Mouse (Mus musculus) right cerebral cortex, postnatal 4 days (tissue): Measurements from ENCODE around the gene Wnk2.
A peak's percentile ranks its signal among the peaks of the same experiment; 100 is the strongest.

Experiments
- DNase-seq: peaks from one replicate; pipeline ENCODE4 v3.0.0-alpha.2; 2022

Gene Wnk2

DNA sequence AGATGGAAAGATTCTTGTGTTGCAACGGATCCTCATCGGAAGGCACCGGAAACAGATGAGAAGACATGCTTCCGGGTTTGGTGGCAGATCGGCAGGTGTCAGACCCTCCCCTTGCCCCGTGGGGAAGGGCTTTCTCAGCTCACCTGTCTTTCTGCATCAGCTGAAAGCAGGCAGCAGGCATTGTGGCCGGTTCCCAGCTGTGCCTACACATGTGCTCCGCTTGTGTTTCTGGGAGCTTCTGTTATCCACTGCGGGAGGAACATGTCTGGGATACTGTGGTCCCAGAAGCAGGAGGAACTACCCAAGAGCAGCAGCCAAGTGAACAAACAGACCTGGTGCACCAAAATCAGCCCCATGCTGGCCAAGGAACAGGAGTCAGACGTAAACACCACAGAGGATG lies 27.7 kb upstream of the Wnk2 start:
- DNase-seq = no peak

- peak; percentile 94 for DNase-seq
Observed at GRCm38 (mm10) chr13:49172971-49173596, 25.3 kb upstream of the Wnk2 start.

DNA sequence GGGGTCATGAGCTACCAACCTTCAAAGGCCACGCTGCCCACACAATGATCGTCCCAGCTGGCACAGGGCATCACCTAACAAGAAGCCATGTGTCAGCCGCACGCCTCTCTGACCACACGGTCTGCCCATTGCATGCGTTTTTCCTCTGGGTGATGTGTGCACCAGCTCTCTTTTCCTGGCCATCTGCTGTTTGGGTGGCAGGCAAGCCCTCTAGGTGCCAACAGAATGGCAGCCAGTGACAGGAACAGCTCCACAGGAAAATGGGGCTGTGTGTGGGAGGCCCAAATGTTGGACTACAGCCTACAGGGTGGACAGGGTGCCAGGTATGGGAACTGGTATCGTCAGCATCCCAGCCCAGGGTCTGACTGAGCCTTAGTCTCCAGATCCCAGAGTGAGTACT lies 24.5 kb upstream of the Wnk2 start:
- DNase-seq = no peak

DNA sequence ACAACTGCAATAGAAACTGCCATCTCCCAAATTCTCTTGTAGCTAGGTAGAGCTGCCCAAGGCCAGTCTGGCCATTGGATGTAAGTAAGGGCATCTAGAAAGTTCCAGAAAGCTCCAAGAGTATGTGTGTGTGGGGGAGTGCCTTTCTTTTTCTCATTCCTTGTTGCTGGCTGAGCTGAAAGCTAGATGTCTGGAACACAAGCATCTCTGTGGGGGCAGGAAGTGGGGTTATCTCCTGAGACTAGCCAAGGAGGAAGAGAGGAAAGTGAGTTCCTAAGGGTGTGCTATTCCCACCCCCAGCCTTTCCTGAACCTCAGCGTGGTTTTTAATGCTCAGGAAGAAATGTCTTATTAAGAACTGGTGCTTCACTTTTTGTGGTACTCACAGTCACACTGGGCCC lies 23.9 kb upstream of the Wnk2 start:
- DNase-seq = no peak

DNA sequence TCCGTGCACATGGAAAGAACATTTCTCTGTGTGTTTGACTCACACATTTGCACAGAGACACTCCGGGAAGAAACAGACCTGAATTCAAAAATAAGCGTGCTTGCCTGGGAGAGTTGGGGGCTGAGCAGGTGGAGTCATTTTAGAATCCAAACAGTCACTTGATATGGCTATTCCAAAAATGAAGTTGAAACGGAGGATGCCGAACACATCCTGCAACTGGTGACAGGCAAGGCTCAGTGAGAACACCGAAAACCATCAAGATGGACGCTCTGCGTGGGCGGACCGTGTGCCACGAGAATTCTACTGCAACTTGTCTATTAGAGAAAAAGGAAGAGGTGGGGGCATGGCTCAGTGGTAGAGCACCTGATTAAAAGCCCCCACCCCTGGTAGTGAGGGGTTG lies 22.8 kb upstream of the Wnk2 start:
- DNase-seq = no peak

DNA sequence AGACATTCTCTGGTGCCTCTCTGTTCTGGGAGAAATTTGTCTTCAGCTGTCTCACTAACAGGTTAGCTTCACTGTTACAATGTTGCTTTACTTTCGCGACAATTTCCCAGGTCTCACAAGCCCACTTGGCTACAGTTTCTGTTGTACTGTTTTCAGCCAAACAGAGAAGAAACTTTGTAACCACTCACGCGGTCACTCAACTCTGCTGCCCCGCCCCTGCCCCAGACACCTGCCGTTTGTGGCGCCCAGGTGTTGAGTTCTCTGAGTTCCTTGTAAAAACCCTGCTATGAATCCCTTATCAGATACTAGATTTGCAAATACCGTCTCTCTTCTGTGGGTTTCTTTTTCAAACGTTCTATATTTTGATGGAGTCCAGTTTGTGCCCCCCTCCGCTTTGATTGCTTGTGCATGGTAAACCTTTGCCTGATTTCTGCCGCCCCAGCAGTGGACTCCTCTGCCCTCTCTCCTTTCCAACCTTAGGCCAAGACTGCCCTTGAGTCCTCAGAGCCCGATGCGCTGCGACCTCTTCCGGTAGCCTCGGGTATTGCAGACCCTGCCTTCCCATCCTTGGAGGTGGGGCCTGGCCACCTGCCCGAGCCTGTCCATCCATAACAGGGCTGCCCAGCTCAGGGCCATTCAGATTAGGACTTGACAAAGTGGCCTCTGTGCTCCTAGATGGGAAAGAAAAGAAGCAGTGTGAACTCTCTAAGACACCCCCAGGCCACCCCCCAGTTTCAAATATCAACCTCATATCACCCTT lies 21.8 kb upstream of the Wnk2 start:
- peak; percentile 90 for DNase-seq

GRCm38 (mm10) chr13:49167081-49167480 lies 19.3 kb upstream of the Wnk2 start:
- DNase-seq = no peak

- no peak for DNase-seq
Observed at GRCm38 (mm10) chr13:49163645-49164044, 15.8 kb upstream of the Wnk2 start.

GRCm38 (mm10) chr13:49162722-49163121 lies 14.9 kb upstream of the Wnk2 start:
- no peak for DNase-seq

- no peak for DNase-seq
Observed at GRCm38 (mm10) chr13:49161236-49161635, 13.4 kb upstream of the Wnk2 start.

- DNase-seq = no peak
Observed at GRCm38 (mm10) chr13:49158040-49158713, 10.4 kb upstream of the Wnk2 start.

DNA sequence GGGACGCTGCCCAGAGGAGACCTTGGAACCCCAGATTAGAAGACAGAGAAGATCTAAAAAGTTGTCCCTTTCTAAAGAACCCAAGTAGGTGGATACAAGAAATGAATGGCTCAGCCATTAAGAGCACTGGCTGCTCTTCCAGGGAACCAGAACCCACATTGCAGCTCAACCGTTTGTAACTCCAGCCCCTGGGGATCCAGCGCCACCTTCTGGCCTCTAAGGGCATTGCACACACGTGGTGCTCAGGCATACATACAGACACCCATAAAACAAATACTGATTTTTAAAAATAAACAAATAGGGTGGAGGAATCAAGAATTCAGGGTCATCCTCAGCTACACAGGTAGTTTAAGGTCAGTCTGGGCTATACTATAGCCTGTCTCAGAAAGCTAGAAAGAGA lies 8.8 kb upstream of the Wnk2 start:
- DNase-seq = no peak

DNA sequence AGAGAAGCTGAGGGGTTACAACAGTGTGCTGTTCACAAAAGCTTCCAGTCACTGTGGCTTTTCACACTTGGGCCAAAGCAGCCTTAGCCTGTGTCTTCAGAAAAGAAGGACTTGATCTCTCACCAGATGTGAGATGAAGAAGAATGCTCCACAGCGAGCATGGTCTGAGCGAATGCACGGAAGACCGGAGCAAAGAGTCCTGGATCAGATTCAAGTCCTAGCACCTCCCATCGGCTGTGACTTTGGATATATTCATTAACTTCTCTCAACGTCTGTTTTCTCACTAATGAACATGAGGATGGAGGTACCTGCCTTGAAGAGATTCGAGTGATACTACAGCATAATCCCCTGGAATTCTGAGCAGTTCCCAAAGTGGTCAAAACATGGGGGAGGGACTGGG lies 6.8 kb upstream of the Wnk2 start:
- no peak for DNase-seq

GRCm38 (mm10) chr13:49154028-49154427 lies 6.2 kb upstream of the Wnk2 start:
- DNase-seq = no peak

DNA sequence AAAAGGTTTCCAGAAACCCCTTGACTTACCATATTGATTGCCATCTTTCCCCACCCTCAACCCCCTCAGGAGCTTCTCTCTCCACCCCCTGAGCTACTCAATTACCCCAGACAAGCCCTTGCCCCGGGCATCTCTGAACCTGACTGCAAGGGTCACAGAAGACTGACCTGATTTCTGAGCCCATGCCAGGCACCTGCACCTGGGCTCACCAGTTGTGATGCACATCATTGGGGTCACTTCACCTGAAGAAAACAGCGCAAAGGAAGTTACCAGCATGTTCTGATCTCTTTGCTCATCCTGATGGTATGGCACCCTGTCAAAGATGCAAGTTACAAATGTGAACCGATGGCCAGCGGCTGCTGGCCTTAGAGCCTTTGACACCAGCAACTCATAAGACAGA lies 873 bp upstream of the Wnk2 start:
- DNase-seq = no peak

DNA sequence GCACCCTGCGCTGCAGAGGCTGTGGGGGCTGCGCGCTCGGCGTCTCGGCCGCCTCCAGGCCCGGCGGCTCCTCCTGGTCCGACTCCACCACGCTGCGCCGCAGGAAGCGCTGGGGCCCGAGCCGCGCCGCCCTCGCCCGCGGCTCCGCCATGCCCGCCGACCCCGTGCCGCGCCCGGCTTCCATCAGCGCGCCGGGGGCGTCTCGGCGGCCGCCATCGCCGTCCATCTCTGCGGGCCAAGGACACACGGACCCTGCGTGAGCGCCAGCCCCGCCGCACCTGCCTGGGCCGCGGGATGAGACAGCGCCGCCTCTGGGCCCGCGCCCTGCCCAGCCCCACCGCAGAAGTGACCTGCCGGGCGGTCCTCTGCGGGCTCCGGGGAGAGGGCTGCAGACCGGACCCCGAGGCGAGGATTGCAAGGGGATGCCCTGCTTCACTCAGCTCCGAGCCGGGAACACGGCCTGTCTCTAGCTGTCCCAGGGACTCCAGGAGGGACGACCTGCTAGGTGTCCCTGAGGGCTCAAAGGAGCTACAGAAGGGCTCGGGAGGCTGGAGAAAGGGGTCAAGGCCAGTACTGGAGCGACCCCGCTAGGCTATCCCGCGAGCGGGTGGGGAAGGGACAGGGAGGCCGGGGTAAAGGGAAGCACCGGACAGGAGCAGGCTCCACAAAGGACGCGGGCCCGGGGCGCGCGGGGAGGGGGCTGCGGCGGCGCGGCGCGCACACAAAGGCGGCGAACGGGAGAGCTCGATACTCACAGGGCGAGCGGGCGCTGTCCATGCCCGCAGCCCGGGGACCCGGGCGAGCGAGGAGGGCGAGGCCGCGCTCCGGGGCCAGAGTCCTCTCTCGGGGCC lies 582 bp downstream of the Wnk2 start:
- peak; percentile 71 for DNase-seq

DNA sequence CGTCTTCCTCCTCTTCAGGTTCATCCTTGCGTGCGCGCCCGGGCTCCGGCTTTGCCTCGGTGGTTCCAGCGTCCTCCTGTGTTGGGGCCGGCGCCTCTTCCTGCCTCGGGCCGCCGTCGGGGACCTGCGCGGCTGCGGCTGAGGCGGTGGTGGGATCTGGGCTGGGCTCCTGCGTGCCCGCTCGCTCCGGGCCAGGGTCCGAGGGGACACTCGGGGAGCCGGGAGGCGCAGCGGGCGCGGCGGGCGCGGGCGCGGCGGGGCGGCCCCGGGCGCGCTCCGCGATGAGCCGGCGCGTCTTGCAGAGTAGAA lies 1.2 kb downstream of the Wnk2 start:
- DNase-seq = peak; percentile 50

DNA sequence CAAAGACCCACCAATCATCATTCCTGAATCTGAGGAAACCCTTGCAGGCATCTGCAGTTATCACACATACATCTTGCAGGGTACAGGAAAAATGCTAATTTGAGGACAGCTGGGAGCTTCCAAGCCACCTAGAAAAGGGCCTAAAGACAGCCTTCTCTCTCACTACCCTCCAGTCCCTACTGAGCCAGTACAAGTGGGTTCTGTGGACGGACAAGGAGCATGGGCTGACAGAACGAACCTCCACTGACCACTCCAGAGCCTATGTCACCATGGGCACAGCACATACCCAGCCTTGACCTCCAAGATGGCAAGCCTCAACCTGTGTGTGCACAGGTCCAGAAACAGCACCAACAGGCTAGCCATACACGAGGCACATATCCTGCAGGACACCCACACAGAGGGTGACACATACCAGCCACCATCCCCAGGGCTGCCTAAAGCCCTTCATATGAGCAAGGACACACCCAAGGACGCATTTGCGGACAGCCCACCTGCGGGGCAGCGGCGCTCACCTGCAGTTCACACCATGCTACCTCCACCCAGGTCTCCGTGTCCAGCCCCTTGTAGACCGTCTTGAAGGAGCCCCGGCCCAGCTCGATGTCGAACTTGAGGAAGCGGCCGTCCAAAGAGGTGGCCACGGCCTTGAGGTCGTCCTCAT lies 1.6 kb downstream of the Wnk2 start:
- no peak for DNase-seq

DNA sequence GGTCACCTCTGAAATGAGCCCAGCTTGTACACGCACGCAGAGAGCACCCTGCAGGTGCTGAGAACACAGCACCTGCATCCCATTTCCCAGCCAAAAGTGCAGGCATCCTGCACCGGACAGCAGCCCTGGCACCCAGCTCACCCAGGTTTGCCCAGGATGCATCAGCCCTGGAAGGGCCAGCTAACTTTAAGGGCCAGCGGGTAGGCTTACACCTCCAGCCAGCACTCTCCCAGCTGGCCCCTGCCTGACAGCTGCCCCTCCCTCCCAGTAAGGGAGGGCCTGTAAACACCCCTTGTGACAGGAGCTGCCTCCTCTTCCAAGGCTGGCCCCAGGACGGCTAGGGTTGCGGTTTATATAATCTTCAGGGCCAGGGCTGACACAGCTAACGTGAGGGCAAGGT lies 2.4 kb downstream of the Wnk2 start:
- no peak for DNase-seq

DNA sequence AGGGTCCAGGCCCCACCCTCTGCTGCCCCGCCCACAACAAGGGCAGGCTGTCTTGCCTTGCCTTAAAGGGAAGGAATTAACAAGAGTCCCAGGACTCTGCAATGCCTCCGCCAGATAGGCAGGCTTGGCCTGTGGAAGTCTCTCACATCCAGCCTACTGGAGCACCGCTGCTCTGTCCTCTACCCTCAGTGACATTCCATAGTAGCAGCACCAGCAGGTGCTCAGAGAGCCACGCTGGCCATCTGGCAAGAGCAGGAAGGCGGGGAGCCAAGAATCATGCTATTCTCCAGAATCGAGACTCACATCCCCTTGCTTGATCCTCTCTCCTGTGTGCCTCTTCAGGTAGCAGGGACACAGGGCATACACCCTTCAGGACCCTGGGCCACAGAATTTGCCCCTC lies 3.4 kb downstream of the Wnk2 start:
- no peak for DNase-seq

GRCm38 (mm10) chr13:49143323-49143722 lies 4.5 kb downstream of the Wnk2 start:
- DNase-seq = no peak

GRCm38 (mm10) chr13:49142396-49142795 lies 5.4 kb downstream of the Wnk2 start:
- DNase-seq = no peak

DNA sequence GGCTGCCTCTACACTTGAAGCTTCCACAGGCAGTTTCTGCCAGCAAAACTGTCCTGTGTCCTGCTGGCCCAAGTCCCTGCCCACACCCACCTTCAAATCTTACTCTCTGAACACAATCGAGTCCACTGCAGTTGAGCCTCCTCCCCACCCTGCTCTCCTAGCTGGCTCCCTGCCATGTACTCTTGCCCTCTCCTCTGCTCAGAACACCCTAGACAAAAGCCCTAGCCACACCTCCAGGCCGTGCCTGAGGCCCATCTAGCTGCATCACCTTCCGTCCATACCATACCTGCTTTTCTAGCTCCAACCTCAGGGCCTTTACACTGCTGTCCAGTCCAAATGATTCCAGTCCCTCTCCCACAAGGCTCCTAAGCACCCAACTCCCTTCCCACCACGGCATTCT lies 7.2 kb downstream of the Wnk2 start:
- DNase-seq = no peak
